Mouse (Mus musculus) embryonic stem cell, embryonic (primary cell): Measurements from ENCODE around the gene Gm20661.

Experiments used
- CTCF ChIA-PET, 4 experiments: fragments of 300-600 bp in 2 of 4; fragments of 350-600 bp in 2 of 4; sonication (Branson Sonifier 250); formaldehyde crosslinking; loops; one replicate each; lab custom pipeline; 2022; ENCODE audit warnings: inconsistent platforms in 2 of 4; lab: Charles Lee
- POLR2A ChIA-PET, 4 experiments: fragments of 300-600 bp in 2 of 4; fragments of 350-600 bp in 2 of 4; sonication (Branson Sonifier 250); formaldehyde crosslinking; loops; one replicate each; lab custom pipeline; 2022; ENCODE audit warnings: antibody characterized with exemption in 4 of 4, inconsistent platforms in 1 of 4; lab: Charles Lee

Gm20661 gene

DNA sequence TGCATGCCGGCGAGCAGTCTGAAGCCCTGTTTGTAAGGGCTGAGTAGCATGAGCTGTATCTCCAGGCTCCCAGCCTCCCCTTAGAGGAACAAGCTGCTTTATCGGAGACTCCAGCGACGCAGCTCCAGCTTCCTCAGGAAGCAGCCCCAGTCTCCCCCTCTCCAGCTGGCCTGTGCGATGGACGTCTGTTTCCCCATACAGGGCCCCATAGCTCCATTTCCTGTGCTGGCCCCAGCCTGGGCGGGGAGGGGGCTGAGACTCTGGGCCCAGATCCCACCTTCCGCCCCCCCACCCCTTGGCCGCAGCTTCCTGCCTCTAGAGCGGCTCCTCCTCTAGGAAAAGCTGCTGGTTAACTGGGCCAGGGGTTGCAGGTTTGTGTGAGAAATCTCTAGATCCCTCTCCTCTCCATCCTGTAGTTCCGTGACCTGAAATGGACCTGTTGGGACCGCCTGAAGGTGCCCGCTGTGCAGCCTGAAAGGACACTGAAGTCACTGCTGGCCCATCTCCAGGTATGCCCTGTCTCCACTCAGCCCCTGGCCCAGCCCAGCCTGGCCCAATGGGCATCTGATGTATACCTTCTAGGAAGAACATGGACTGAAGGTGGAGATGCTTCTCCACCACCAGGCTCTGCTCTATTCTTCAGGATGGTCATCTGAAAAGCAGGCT, at the start of gene Gm20661:
Gene Gm20661 (plus strand): TSS at position 378 of the 666 bp plus-strand sequence.
- POLR2A ChIA-PET, result interaction anchor here in 3 of 4 experiments (0.6 to 4.7 kb wide), 17 partner anchors 9 to 546 kb away, joined by 3 to 31 read pairs (median 4); partner anchors contain the start of genes Cdhr4 (in 2 of the 3) and Ip6k1 (in 1 of the 3)
- CTCF ChIA-PET, result interaction anchor here (0.5 to 2.2 kb wide), 14 partner anchors 13 to 82 kb away, joined by 3 to 7 read pairs (median 4); partner anchors contain the start of genes Amigo3 (in 1 of the 4) and Ip6k1 (in 1 of the 4)

DNA sequence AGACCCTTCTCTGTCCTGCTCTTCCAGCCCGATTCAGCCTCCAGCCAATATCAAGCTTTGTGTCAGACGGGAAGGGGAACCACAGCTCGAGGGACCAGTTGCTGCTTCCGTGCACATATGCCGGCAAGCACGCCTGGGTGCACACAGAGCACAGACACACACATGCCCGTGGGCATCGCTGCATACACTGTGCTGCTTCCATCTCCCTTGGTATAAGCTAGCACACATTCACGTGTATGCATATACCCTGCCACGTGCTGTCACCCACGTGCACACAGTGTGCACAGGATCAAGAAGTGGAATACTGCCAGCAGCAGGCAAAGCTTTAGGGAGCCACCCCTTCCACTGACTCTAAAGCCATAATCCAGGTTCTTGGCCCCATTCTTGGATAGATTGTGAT, 48.7 kb upstream of the Gm20661 start:
- CTCF ChIA-PET, result interaction anchor here (0.6 to 1.7 kb wide), 6 partner anchors 21 to 272 kb away, joined by 3 to 6 read pairs (median 3); no protein-coding TSS in a partner anchor
- POLR2A ChIA-PET, result interaction anchor here in 2 of 4 experiments (0.9 to 1.4 kb wide), 4 partner anchors 14 to 43 kb away, joined by 3 read pairs; no protein-coding TSS in a partner anchor

DNA sequence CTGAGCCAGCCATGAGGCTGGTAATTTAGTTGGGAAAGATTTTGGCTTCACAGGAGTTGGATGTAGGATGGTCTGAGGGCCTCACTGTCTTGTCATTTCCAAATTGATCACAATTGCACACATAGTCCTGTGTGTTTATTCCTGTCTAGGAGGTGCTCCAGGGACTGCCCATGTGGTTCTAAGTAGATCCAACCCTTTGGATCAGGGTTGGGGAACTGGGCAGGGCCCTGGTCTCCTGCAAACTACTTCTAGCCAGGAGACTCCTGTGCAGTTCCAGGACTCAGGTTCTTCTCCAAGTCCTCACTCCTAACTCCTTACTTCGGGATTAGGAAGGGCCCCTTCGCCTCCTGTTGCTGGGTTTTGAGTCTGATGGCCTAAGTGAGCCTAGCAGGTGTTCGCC, 47.5 kb upstream of the Gm20661 start, which contains the start of gene Camkv:
Gene Camkv (plus strand): TSS at position 301 of the 400 bp plus-strand sequence.
- ChIA-PET CTCF (interaction anchor here in 3 of 4 experiments (0.9 to 1.9 kb wide), 7 partner anchors 9 to 44 kb away, joined by 3 to 9 read pairs (median 3); no protein-coding TSS in a partner anchor), POLR2A (interaction anchor here in 2 of 4 experiments (0.7 to 2.3 kb wide), 13 partner anchors 10 to 254 kb away, joined by 3 to 9 read pairs (median 4); no protein-coding TSS in a partner anchor)

- CTCF ChIA-PET, result interaction anchor here (0.6 to 1.9 kb wide), 11 partner anchors 10 to 156 kb away, joined by 3 to 9 read pairs (median 4); no protein-coding TSS in a partner anchor
- POLR2A ChIA-PET, result interaction anchor here in 3 of 4 experiments (0.5 to 2.3 kb wide), 19 partner anchors 9 to 253 kb away, joined by 3 to 9 read pairs (median 4); partner anchors contain the start of gene Ip6k1 (in 1 of the 3)
These were observed 47.1 kb upstream of the Gm20661 start for GRCm38 (mm10) chr9:107935790-107936214.

DNA sequence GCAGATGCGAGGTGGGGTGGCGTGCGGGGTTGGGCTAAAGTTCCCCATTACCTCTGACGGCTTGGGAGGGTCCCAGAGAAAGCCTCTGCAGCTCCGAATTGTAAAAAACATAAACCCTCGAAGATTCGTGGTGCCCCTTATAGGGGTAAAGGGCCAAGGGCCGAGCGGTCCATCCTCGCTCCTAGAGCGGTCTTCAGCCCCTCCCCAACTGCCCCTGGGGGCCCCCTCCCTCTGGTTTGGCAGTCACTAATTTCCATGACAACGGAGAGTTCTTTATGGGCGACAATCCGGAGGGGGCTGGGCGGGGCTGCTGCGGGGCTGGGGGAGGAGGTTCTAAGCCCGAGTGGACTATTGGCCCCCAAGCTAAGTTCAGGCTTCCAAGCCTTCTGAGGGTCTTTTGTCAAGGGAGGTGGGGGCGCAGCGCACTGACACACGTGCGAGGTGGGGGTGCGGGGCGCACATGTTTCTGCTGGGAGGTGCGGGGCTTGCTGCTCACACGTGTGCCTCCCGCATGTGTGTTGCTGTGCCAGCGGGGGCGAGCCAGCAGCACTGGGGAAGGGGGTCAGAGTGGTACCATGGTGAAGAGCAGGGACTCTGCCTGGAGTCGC, 46.5 kb upstream of the Gm20661 start:
- ChIA-PET POLR2A (interaction anchor here in 3 of 4 experiments (0.5 to 2.3 kb wide), 21 partner anchors 8 to 518 kb away, joined by 3 to 9 read pairs (median 4); partner anchors contain the start of gene Ip6k1 (in 1 of the 3)), CTCF (interaction anchor here (0.6 to 1.9 kb wide), 12 partner anchors 10 to 155 kb away, joined by 3 to 9 read pairs (median 4); no protein-coding TSS in a partner anchor)

GRCm38 (mm10) chr9:107936831-107937230, 46.0 kb upstream of the Gm20661 start:
- ChIA-PET CTCF (interaction anchor here in 3 of 4 experiments (0.7 to 1.9 kb wide), 6 partner anchors 11 to 36 kb away, joined by 3 to 9 read pairs (median 4); no protein-coding TSS in a partner anchor), POLR2A (interaction anchor here in 3 of 4 experiments (0.6 to 2.3 kb wide), 10 partner anchors 8 to 518 kb away, joined by 3 to 9 read pairs (median 6); partner anchors contain the start of gene Ip6k1 (in 1 of the 3))

DNA sequence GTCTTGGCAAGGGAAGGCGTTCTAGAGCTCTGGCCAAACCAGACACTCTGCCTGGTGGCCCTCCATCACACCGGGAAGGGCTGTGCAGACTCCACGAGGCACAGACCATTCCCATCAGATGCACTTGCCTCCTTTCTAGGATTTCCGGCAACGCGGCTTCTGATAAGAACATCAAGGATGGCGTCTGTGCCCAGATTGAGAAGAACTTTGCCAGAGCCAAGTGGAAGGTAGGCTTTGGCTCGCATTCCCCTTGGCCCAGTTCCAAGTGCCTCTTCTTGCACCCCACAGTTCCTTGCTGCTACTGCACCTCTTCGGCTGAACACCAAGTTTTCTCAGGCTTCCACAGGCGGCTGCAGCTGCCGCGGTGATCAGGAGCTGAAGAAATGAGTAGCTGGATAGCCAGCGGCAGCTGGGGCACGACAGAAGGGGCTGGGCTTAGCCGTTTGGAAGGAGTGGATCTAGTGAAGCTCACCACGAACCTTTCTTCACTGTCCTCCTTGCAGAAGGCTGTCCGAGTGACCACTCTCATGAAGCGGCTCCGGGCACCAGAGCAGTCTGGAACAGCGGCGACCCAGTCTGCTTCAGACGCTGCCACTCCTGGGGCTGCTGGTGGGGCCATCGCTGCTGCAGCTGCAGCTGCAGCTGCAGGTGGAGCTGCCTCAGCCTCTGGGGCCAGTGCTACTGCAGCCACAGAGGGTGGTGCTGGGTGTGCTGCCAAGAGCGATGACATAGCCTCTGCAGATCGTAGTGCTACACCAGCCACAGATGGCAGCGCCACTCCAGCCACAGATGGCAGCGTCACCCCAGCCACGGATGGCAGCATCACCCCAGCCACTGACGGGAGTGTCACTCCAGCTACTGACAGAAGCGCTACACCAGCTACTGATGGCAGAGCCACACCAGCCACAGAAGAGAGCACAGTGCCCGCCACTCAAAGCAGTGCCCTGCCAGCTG, 35.3 kb upstream of the Gm20661 start:
- CTCF ChIA-PET, result interaction anchor here in 2 of 4 experiments (0.5 to 1.7 kb wide), 6 partner anchors 11 to 148 kb away, joined by 3 to 9 read pairs (median 4); no protein-coding TSS in a partner anchor

GRCm38 (mm10) chr9:107949184-107949921, 33.5 kb upstream of the Gm20661 start:
- POLR2A ChIA-PET, result interaction anchor here in 2 of 4 experiments (1.0 to 3.4 kb wide), 12 partner anchors 9 to 52 kb away, joined by 3 to 46 read pairs (median 6); partner anchors contain the start of genes Inka1 (in 1 of the 2) and Ip6k1 (in 1 of the 2)
- CTCF ChIA-PET, result interaction anchor here in 3 of 4 experiments (0.6 to 1.7 kb wide), 4 partner anchors 12 to 234 kb away, joined by 3 to 7 read pairs (median 4); no protein-coding TSS in a partner anchor

More for the DNA sequence above, 35.3 kb upstream of the Gm20661 start:
- POLR2A ChIA-PET, result interaction anchor here in 3 of 4 experiments (0.6 to 3.1 kb wide), 11 partner anchors 7 to 299 kb away, joined by 3 to 10 read pairs (median 3); no protein-coding TSS in a partner anchor

DNA sequence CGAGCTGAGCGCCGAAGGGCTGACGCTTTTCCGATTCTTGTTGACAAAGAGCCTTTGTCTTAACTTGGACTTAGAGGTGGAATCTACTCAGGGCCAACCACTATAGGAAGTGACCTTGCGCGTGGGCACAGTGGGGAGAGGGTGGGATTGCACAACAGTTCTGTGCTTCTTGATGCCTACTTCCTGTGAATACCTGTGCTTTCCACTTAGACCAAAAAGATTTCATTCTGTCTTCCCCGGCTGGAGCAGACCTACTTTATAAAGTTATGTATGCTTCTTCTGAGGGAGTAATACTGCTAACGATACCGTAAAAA, 33.0 kb upstream of the Gm20661 start, which contains the start of gene Traip:
Gene Traip (plus strand): TSS at position 215 of the 314 bp plus-strand sequence.
- POLR2A ChIA-PET, result interaction anchor here in 2 of 4 experiments (0.8 to 3.4 kb wide), 18 partner anchors 10 to 144 kb away, joined by 3 to 46 read pairs (median 4); partner anchors contain the start of genes Apeh (in 1 of the 2), Inka1 (in 1 of the 2), Ip6k1 (in 1 of the 2) and Mon1a (in 1 of the 2)
- CTCF ChIA-PET, result interaction anchor here in 3 of 4 experiments (0.6 to 3.5 kb wide), 7 partner anchors 11 to 95 kb away, joined by 3 to 25 read pairs (median 4); partner anchors contain the start of gene Inka1 (in 1 of the 3)

DNA sequence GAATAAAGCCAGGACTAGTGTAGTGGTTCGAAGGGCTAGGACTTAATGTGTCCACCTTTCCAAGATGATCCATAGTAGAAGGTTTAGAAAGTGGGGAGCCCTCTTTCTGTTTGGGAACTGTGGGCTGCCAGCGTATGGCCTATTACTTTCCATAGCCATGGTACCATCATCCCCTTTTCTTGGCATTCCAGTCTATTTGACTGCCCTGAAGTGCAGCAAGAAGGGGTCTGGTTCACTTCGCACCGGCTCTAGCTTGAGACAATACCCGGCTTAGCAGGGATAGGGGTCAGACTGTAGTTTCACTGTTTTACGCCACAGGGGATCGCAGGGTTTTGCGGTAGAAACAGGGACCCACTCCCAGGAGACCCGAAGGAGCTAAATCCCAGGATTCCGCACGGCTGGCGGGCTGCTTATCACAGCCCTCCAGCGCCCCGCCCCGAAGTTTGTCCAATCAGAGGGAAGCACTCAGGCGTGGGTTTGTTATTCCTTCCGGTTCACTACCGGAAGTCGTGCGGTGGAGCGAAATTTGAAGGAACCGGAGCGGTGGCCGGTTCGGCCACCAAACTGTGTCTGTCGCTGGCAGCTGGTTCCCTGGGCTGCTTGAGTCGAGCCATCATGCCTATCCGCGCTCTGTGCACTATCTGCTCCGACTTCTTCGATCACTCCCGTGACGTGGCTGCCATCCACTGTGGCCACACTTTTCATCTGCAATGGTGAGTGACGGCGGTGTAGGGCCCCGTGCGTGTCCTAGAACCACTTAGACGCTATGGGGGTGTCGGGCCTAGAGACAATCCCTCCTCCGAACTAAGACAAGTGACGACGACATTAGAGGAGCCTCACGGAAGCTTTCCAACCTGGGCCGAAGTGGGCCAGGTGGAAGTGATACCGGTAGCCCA, 32.1 kb upstream of the Gm20661 start:
- POLR2A ChIA-PET, result interaction anchor here (0.5 to 3.4 kb wide), 57 partner anchors 8 to 681 kb away, joined by 3 to 46 read pairs (median 4); partner anchors contain the start of genes Camkv (in 2 of the 4), Dag1 (in 2 of the 4), Inka1 (in 2 of the 4) and Ip6k1 (in 2 of the 4)
- CTCF ChIA-PET, result interaction anchor here (0.6 to 3.5 kb wide), 16 partner anchors 10 to 325 kb away, joined by 3 to 25 read pairs (median 4); partner anchors contain the start of genes Amigo3 (in 1 of the 4), Inka1 (in 1 of the 4) and Mst1r (in 1 of the 4)

DNA sequence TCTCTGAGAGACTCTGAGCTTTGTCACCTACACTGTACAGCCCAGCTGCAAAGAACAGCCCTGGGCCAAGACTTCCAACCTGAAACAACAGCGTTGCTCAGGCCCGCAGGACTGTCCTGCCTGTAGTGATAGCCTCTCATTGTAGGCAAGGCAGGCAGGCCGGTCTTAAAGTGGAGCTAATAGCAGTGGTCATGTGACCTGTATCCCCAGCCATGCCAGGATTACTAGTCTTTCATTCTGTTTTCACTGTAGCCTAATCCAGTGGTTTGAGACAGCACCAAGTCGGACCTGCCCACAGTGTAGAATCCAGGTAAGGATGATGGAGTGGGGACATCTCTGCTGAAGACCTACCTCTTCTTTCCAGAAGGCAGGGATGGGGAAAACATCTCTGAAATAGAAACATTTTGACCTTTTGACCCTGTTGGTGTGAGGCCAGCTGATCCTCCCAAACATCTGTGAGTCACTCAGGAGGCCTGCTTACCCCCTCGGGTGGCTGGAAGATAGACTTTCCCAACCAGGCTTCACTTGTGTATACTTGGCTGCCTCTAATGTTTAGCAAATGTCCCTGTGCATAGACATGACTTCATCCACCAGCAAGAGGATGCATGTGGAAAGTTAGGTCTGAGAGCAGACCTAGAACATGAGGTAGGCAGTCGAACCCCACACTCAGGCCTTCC, 27.1 kb upstream of the Gm20661 start:
- POLR2A ChIA-PET, result interaction anchor here in 2 of 4 experiments (1.0 to 2.0 kb wide), 6 partner anchors 25 to 51 kb away, joined by 3 to 4 read pairs (median 4); partner anchors contain the start of genes Mst1r (in 2 of the 2) and Ip6k1 (in 1 of the 2)
- CTCF ChIA-PET, result interaction anchor here in 2 of 4 experiments (0.8 to 1.2 kb wide), 5 partner anchors 8 to 310 kb away, joined by 3 to 5 read pairs (median 3); partner anchors contain the start of gene Mon1a (in 1 of the 2)

GRCm38 (mm10) chr9:107957141-107957540, 25.7 kb upstream of the Gm20661 start:
- CTCF ChIA-PET, result interaction anchor here in 3 of 4 experiments (0.7 to 1.5 kb wide), 5 partner anchors 15 to 56 kb away, joined by 3 to 6 read pairs (median 4); partner anchors contain the start of gene Inka1 (in 1 of the 3)

GRCm38 (mm10) chr9:107959896-107960295, 23.0 kb upstream of the Gm20661 start:
- POLR2A ChIA-PET, result interaction anchor here in 2 of 4 experiments (1.0 to 5.6 kb wide), 8 partner anchors 8 to 94 kb away, joined by 3 to 46 read pairs (median 27); partner anchors contain the start of genes Amigo3 (in 1 of the 2), Mst1r (in 1 of the 2) and Traip (in 1 of the 2)
- CTCF ChIA-PET, result interaction anchor here in 3 of 4 experiments (2.5 to 5.3 kb wide), 6 partner anchors 11 to 96 kb away, joined by 10 to 57 read pairs (median 16); partner anchors contain the start of gene Amigo3 (in 1 of the 3)

More at GRCm38 (mm10) chr9:107957141-107957540, 25.7 kb upstream of the Gm20661 start:
- POLR2A ChIA-PET, result interaction anchor here (0.6 to 2.6 kb wide), 19 partner anchors 10 to 201 kb away, joined by 3 to 10 read pairs (median 4); partner anchors contain the start of genes Ip6k1 (in 2 of the 4), Gm20661 (in 1 of the 4), Gmppb (in 1 of the 4) and Inka1 (in 1 of the 4)
